ENCODE assay signal across 21 mouse cellular contexts in the genomic region with DNA sequence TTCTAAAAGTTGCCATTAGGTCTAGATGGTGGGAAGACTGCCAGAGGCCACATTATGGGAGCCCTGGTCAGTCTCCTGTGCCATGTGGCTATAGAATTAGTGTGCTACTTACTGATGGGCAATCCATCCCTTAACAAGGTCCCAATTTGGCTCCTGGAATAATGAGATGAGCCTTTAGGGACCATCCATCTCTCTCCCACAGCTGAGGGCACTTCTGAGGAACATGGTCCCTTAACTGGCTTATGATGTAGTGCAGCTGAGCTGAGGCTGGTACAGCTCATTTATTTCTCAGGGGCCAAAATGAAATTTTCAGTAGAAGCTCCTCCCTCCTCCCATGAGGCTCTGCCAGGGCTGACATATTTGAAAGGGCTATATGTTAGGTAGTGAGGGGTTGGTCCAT.
DNase-seq lines count a peak whose midpoint lies in the region; ATAC-seq lines count a peak whose summit lies in the region.
"Had no signal": no experiment of that assay in that cellular context is flagged by ENCODE, and none has a peak within 500 bp of the region (broad histone marks: within the 10 kb centered on the region; RNA-seq: fewer than 3 reads in every experiment).

No protein-coding gene starts in this region.

- no peaks in the 10 kb centered on the region for H3K27me3 ChIP-seq in embryonic facial prominence, embryonic 14.5 days (replicated peaks; ENCODE audit: control insufficient read depth, insufficient read depth, low read length)
- no peaks in the 10 kb centered on the region for H3K27me3 ChIP-seq in embryonic facial prominence, embryonic 10.5 days (replicated peaks; ENCODE audit: low read depth, poor library complexity, severe bottlenecking)
- H3K27me3 ChIP-seq in hindbrain, embryonic 13.5 days, result no peaks in the 10 kb centered on the region
- H3K27me3 ChIP-seq in hindbrain, embryonic 14.5 days (ENCODE audit: control insufficient read depth, insufficient read depth, low read length), result no peaks in the 10 kb centered on the region
- H3K27me3 ChIP-seq in neural tube, embryonic 12.5 days (replicated peaks), result no peaks in the 10 kb centered on the region
- H3K27me3 ChIP-seq: embryonic facial prominence, embryonic 12.5 days; forebrain, embryonic 13.5 days; heart, embryonic 12.5 days had no signal

- no peaks in the 10 kb centered on the region for H3K9me3 ChIP-seq in embryonic facial prominence, embryonic 14.5 days (ENCODE audit: control insufficient read depth, low read length)
- H3K9me3 ChIP-seq in embryonic facial prominence, embryonic 10.5 days, result no peaks in the 10 kb centered on the region
- no peaks in the 10 kb centered on the region for H3K9me3 ChIP-seq in hindbrain, embryonic 13.5 days
- no peaks in the 10 kb centered on the region for H3K9me3 ChIP-seq in hindbrain, embryonic 14.5 days (ENCODE audit: control insufficient read depth, low read length)
- H3K9me3 ChIP-seq in neural tube, embryonic 12.5 days, result no peaks in the 10 kb centered on the region
- H3K9me3 ChIP-seq: embryonic facial prominence, embryonic 12.5 days; forebrain, embryonic 13.5 days; heart, embryonic 12.5 days had no signal

- ATAC-seq in embryonic facial prominence, embryonic 14.5 days (ENCODE audit: low read depth), result 0 out of 2 replicates have a peak, but pooled peaks have one; percentile 22
- 0 out of 2 replicates have a peak, but pooled peaks have one; percentile 7 for ATAC-seq in hindbrain, embryonic 13.5 days (ENCODE audit: low FRiP score)
- no peak for ATAC-seq in hindbrain, embryonic 14.5 days (ENCODE audit: low FRiP score)
- ATAC-seq in neural tube, embryonic 12.5 days (ENCODE audit: low FRiP score, low read depth), result peak; percentile 63
- ATAC-seq: activated CD4-positive, CD25-positive, alpha-beta regulatory T cell, adult 4 months; hindbrain, embryonic 16.5 days had no signal

- H3K4me3 ChIP-seq in embryonic facial prominence, embryonic 14.5 days (ENCODE audit: low read depth, low read length), result no peak overlapping the region
- H3K4me3 ChIP-seq in embryonic facial prominence, embryonic 10.5 days, result no peak overlapping the region
- no peak overlapping the region for H3K4me3 ChIP-seq in hindbrain, embryonic 13.5 days
- H3K4me3 ChIP-seq in hindbrain, embryonic 14.5 days (replicated peaks; ENCODE audit: low read length), result no peak overlapping the region
- H3K4me3 ChIP-seq in neural tube, embryonic 12.5 days, result no peak overlapping the region
- H3K4me3 ChIP-seq: embryonic facial prominence, embryonic 12.5 days; erythroblast, embryonic 14.5 days; forebrain, embryonic 13.5 days; gastrocnemius, adult 2 months; heart, embryonic 12.5 days had no signal

- H3K4me1 ChIP-seq in embryonic facial prominence, embryonic 14.5 days (ENCODE audit: control insufficient read depth, insufficient read depth, low read length), result no peaks in the 10 kb centered on the region
- H3K4me1 ChIP-seq in embryonic facial prominence, embryonic 10.5 days, result no peaks in the 10 kb centered on the region
- peaks cover 5% of the 10 kb centered on the region; the same call in 1 of the 2 replicates for H3K4me1 ChIP-seq in hindbrain, embryonic 13.5 days (replicated peaks)
- H3K4me1 ChIP-seq in hindbrain, embryonic 14.5 days (replicated peaks; ENCODE audit: control insufficient read depth, insufficient read depth, low read length), result no peaks in the 10 kb centered on the region
- no peaks in the 10 kb centered on the region for H3K4me1 ChIP-seq in neural tube, embryonic 12.5 days
- H3K4me1 ChIP-seq: embryonic facial prominence, embryonic 12.5 days; forebrain, embryonic 13.5 days; heart, embryonic 12.5 days had no signal

- H3K9ac ChIP-seq in embryonic facial prominence, embryonic 14.5 days (ENCODE audit: low read depth, low read length), result no peak overlapping the region
- H3K9ac ChIP-seq in hindbrain, embryonic 13.5 days, result no peak overlapping the region
- no peak overlapping the region for H3K9ac ChIP-seq in hindbrain, embryonic 14.5 days
- H3K9ac ChIP-seq in neural tube, embryonic 12.5 days, result no peak overlapping the region
- H3K9ac ChIP-seq: embryonic facial prominence, embryonic 12.5 days; forebrain, embryonic 13.5 days; forebrain, postnatal 0 days; heart, embryonic 12.5 days had no signal

- H3K4me2 ChIP-seq in embryonic facial prominence, embryonic 14.5 days (ENCODE audit: low read depth, low read length), result no peak overlapping the region
- H3K4me2 ChIP-seq in hindbrain, embryonic 13.5 days, result no peak overlapping the region
- no peak overlapping the region for H3K4me2 ChIP-seq in hindbrain, embryonic 14.5 days (replicated peaks)
- no peak overlapping the region for H3K4me2 ChIP-seq in neural tube, embryonic 12.5 days (replicated peaks)
- H3K4me2 ChIP-seq: embryonic facial prominence, embryonic 12.5 days; forebrain, embryonic 13.5 days; heart, embryonic 12.5 days had no signal

- no peak for DNase-seq in embryonic facial prominence, embryonic 14.5 days (ENCODE audit: low spot score)
- no peak for DNase-seq in embryonic facial prominence, embryonic 10.5 days (ENCODE audit: low spot score)
- no peak for DNase-seq in hindbrain, embryonic 14.5 days (ENCODE audit: low spot score)
- DNase-seq in neural tube, embryonic 10.5 days (ENCODE audit: extremely low spot score, low spot score), result no peak
- no peak for DNase-seq in lung, postnatal 10 days
- DNase-seq: adrenal gland, adult 8-10 months; adrenal gland, postnatal 25 days; gastrocnemius, adult 2 months; gastrocnemius, postnatal 14 days; heart, adult 11 months; heart, postnatal 14 days; heart, postnatal 4 days had no signal

- H3K36me3 ChIP-seq in embryonic facial prominence, embryonic 14.5 days (ENCODE audit: control insufficient read depth, insufficient read depth, low read length), result no peaks in the 10 kb centered on the region
- no peaks in the 10 kb centered on the region for H3K36me3 ChIP-seq in embryonic facial prominence, embryonic 10.5 days (replicated peaks)
- no peaks in the 10 kb centered on the region for H3K36me3 ChIP-seq in hindbrain, embryonic 13.5 days
- no peaks in the 10 kb centered on the region for H3K36me3 ChIP-seq in hindbrain, embryonic 14.5 days (replicated peaks; ENCODE audit: control insufficient read depth, insufficient read depth)
- no peaks in the 10 kb centered on the region for H3K36me3 ChIP-seq in neural tube, embryonic 12.5 days
- H3K36me3 ChIP-seq: embryonic facial prominence, embryonic 12.5 days; heart, embryonic 12.5 days had no signal

- no peak overlapping the region for H3K27ac ChIP-seq in embryonic facial prominence, embryonic 14.5 days (replicated peaks; ENCODE audit: low read depth, low read length)
- H3K27ac ChIP-seq in embryonic facial prominence, embryonic 10.5 days (replicated peaks), result no peak overlapping the region
- H3K27ac ChIP-seq in hindbrain, embryonic 13.5 days, result no peak overlapping the region
- no peak overlapping the region for H3K27ac ChIP-seq in hindbrain, embryonic 14.5 days
- no peak overlapping the region for H3K27ac ChIP-seq in neural tube, embryonic 12.5 days
- H3K27ac ChIP-seq: embryonic facial prominence, embryonic 12.5 days; forebrain, embryonic 13.5 days; gastrocnemius, adult 2 months had no signal
